Mouse (Mus musculus): ENCODE measurements around the gene Auts2. TPM values are rescaled to one million over a fixed set of nuclear protein-coding genes. Genes with fewer than 3 reads are reported as not detected.
A peak's percentile ranks its signal among the peaks of the same experiment; 100 is the strongest.

Auts2 gene
- polyA plus RNA-seq, 1 experiment from 2014 or later = 94.8 TPM

DNA sequence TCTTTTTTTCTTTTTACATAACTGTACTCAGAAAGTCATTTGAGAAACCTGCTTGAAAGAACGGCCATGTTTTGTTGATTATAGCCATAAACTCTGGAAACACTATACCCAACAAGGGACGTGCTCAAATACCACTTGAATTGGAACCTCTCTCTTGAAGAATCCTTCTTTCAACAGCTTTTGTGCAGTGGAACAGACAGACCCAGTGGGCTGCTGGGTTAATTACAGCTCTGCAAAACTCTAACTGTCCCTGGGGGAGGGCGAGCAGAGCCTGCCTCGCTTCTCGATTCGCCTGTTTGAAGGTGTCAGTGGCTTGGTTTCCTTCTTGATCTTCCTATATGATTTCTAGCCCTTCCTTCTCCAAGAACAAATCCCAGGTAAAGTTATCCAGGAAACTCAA lies 805.7 kb downstream of the Auts2 start:
- Histone ChIP-seq H3K27me3 (0 out of 2 replicates have a peak, but pooled peaks cover 4% of the 10 kb centered on the region), H3K4me3 (replicated peaks) (no peak overlapping the region), H3K4me2 (no peak overlapping the region), H3K4me1 (peaks cover 19% of the 10 kb centered on the region), H3K9me3 (no peaks in the 10 kb centered on the region), H3K27ac (no peak overlapping the region), H3K9ac (no peak overlapping the region), H3K36me3 (replicated peaks) (no peaks in the 10 kb centered on the region)
- no peak for ATAC-seq (ENCODE audit: low FRiP score)
- WGBS = 76% methylated on average over 6 of the region's 6 CpGs

DNA sequence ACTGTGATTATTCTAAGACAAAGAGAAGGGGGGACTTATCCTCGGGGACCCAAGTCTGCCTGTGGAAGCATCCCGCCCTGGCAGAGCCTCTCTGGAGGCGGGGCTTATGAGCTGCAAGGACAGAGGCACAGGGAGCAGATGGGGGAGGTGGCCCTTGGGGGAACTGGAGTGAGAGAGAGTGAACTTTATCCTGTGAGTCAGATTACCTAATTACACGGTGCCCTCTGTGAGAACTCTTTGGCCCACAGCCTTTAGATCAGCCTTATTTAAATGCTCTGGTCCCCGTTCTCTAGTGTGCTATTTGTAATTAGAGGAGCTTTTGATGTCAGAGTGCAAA lies 809.9 kb downstream of the Auts2 start:
- Histone ChIP-seq H3K36me3 (replicated peaks) (no peaks in the 10 kb centered on the region), H3K4me1 (peaks cover 16% of the 10 kb centered on the region), H3K4me3 (replicated peaks) (no peak overlapping the region), H3K27ac (no peak overlapping the region), H3K4me2 (no peak overlapping the region), H3K9ac (no peak overlapping the region), H3K9me3 (no peaks in the 10 kb centered on the region), H3K27me3 (0 out of 2 replicates have a peak, but pooled peaks cover 4% of the 10 kb centered on the region)
- ATAC-seq (ENCODE audit: low FRiP score) = no peak
- WGBS = 2% methylated on average over 5 of the region's 5 CpGs

DNA sequence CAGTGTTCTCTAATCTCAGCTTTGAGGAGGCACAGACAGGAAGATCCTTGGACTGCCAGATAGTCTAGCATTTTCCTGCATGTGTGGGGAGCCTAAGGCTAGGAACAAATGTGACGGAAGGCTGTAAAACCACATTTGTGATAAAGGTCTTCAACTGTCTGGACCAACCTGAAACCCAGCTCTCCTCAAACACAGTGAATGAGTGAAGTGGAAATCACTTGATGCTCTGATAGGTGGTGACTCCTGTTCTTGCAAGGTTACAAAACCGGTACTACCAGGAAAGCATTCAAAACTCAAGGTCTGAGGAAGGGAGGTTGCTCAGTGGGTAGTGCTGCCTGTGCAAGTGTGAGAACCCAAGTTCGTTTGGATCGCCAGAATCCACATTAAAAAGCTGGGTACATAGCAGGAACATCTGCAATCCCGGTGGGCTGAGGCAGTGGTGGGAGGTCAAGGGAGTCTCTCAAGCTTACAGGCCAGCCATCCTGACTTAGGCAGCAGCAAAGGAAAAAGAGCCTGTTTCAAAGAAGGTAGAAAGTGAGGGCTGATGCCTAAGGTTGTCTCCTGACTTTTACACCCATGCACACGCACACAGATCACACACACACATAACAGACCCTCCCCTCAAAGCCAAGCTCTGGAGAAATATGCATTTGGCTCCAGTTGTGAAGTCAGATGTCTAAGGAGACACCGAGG lies 810.4 kb downstream of the Auts2 start:
- Histone ChIP-seq H3K4me2 (no peak overlapping the region), H3K9me3 (no peaks in the 10 kb centered on the region), H3K27ac (no peak overlapping the region), H3K36me3 (replicated peaks) (no peaks in the 10 kb centered on the region), H3K4me3 (replicated peaks) (no peak overlapping the region), H3K9ac (no peak overlapping the region), H3K4me1 (peaks cover 16% of the 10 kb centered on the region), H3K27me3 (0 out of 2 replicates have a peak, but pooled peaks cover 4% of the 10 kb centered on the region)
- no peak for ATAC-seq (ENCODE audit: low FRiP score)
- 57% methylated on average over 7 of the region's 7 CpGs for WGBS

DNA sequence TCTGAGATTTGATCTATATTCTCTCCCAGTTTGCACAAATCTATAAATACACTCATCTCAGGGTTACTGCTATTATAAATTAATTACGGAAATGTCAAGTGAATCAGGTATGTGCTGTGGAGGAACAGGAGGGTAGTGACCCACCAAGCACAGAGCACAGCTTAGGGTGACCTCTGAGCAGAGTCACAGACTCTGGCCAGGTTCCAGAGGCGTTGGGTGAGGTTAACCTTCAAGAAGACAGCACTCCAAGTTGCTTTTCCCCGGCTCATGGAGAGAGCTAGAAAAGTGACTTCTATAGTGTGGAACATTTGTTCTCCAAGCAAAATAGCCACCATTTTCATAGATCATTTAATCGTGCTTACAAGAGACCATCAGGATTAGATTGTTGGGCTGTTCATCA lies 813.7 kb downstream of the Auts2 start:
- 93% methylated on average over 4 of the region's 4 CpGs for WGBS
- no peak overlapping the region for H3K9ac ChIP-seq
- H3K36me3 ChIP-seq (replicated peaks) = no peaks in the 10 kb centered on the region
- 0 out of 2 replicates have a peak, but pooled peaks cover under 1% of the 10 kb centered on the region for H3K27me3 ChIP-seq
- no peak overlapping the region for H3K4me3 ChIP-seq (replicated peaks)
- H3K4me1 ChIP-seq = peaks cover 19% of the 10 kb centered on the region
- no peak overlapping the region for H3K4me2 ChIP-seq
- H3K27ac ChIP-seq = no peak overlapping the region
- ATAC-seq (ENCODE audit: low FRiP score) = no peak
- H3K9me3 ChIP-seq = no peaks in the 10 kb centered on the region

DNA sequence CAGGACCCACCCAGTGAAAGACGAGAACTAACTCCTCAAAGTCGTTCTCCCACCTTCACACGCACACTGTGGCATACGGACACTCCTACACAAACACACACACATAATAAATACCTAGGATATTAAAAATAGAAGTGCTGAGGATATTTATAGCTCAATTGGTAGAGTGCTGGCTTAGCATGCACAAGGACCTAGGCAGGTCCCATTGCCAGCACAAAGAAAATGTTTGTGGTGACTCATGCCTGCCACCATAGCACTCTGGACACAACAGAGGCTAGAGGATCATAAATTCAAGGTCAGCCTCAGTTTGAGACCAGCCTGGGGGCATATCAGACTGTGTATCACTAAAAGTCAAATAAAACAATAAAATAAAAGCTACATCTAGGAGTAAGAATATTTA lies 815.2 kb downstream of the Auts2 start:
- 94% methylated on average over 4 of the region's 4 CpGs for WGBS
- no peak overlapping the region for H3K27ac ChIP-seq
- H3K36me3 ChIP-seq (replicated peaks) = no peaks in the 10 kb centered on the region
- peaks cover 9% of the 10 kb centered on the region; the same call in 1 of the 2 replicates for H3K4me1 ChIP-seq
- no peak overlapping the region for H3K4me3 ChIP-seq (replicated peaks)
- H3K27me3 ChIP-seq = no peaks in the 10 kb centered on the region
- H3K4me2 ChIP-seq = no peak overlapping the region
- no peaks in the 10 kb centered on the region for H3K9me3 ChIP-seq
- ATAC-seq (ENCODE audit: low FRiP score) = no peak
- H3K9ac ChIP-seq = no peak overlapping the region

DNA sequence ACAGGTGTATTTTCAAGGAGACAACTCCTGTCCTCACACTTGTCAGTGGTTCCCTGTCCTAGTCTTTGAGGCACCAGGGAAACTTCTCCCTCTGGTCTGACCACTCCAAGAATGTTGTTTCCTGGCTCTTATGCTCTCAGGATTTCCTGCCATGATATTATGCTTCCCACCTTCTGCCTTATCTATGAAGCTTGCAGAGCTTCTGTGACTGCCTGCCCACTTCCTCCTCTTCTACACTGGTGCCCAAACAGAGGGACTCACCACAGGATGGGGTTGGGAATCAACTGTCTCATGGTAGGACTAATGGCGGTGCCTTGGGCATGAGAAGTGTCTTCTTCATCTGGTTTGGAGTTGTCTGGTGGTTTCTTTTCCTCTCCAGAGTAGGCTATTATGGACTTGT lies 818.6 kb downstream of the Auts2 start:
- 97% methylated on average over 1 of the region's 1 CpGs for WGBS
- Histone ChIP-seq H3K9me3 (no peaks in the 10 kb centered on the region), H3K27ac (no peak overlapping the region), H3K4me1 (peaks cover 7% of the 10 kb centered on the region; the same call in 1 of the 2 replicates), H3K36me3 (replicated peaks) (no peaks in the 10 kb centered on the region), H3K4me3 (replicated peaks) (no peak overlapping the region), H3K4me2 (no peak overlapping the region), H3K9ac (no peak overlapping the region), H3K27me3 (0 out of 2 replicates have a peak, but pooled peaks cover 3% of the 10 kb centered on the region)
- ATAC-seq (ENCODE audit: low FRiP score) = no peak

DNA sequence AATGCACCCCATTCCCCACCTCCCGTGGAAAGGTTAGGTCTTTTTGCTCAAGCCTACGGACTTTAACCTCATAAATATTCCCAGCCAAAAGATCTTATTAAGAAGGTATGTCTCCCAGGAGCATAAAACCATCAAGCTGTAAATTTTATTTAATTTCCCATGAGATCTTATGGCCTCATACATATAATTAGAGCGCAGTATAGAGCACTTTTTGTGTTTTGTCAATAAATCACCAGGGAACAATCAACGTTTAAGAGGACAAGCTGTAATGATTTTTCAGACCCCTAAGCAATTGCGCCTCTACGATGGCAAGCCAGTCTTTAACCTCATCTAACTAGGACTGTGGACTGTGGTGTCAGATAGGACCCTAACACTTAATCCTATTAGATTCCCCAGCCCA lies 820.4 kb downstream of the Auts2 start:
- H3K9me3 ChIP-seq = no peaks in the 10 kb centered on the region

DNA sequence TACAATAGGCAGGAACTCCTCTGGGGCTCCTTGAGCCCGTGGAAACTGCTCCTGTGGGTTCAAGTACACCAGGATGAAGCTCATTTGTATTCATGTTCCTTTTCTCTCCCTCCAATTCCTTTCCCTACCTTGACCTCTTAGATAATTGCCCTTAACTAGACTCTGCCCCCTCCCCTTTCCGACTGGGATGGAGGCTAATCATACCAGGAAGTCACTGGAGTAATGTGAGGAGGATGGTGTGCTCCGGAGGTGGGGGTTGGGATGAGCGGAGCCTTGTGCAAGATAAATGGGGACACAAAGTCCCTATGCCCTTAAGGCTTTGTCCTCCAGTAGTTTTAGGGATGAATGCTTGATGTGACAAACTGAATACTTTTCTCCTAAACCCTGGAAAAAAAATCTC lies 820.8 kb downstream of the Auts2 start:
- Histone ChIP-seq H3K4me3 (replicated peaks) (no peak overlapping the region), H3K4me1 (peaks cover 21% of the 10 kb centered on the region), H3K4me2 (no peak overlapping the region), H3K27me3 (peaks cover 9% of the 10 kb centered on the region; the same call in 1 of the 2 replicates), H3K36me3 (replicated peaks) (no peaks in the 10 kb centered on the region; the same call in 1 of the 2 replicates), H3K27ac (no peak overlapping the region), H3K9me3 (no peaks in the 10 kb centered on the region), H3K9ac (no peak overlapping the region)
- WGBS = 68% methylated on average over 4 of the region's 4 CpGs
- ATAC-seq (ENCODE audit: low FRiP score) = no peak

More for the DNA sequence above, 820.4 kb downstream of the Auts2 start:
- WGBS = 75% methylated on average over 6 of the region's 6 CpGs
- no peak overlapping the region for H3K27ac ChIP-seq
- ATAC-seq (ENCODE audit: low FRiP score) = peak; percentile 30; the same call in 1 of the 2 replicates
- H3K36me3 ChIP-seq (replicated peaks) = no peaks in the 10 kb centered on the region; the same call in 1 of the 2 replicates
- no peak overlapping the region for H3K9ac ChIP-seq
- peaks cover 19% of the 10 kb centered on the region for H3K4me1 ChIP-seq
- H3K27me3 ChIP-seq = peaks cover 9% of the 10 kb centered on the region; the same call in 1 of the 2 replicates
- no peak overlapping the region for H3K4me2 ChIP-seq
- no peak overlapping the region for H3K4me3 ChIP-seq (replicated peaks)

DNA sequence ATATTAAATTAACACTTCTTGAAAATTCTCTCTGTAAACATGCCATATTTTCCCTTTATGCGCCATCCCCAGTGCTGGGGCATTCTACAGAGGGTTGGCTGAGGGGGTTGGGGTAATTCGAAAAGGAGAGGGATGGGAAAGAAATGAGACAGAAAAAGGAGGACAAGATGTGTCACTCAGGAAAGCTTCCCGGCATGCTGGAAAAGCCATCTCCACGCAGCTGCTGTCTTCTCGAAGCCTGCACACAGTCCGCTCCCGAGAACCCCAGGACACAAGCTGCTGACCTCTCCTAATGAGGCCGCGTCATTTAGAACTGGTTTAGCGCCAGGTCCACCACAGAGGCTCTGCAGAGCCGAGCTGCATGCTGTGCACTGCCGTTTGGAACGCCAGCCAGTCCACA lies 825.1 kb downstream of the Auts2 start:
- peak overlapping the region; percentile 70 for H3K27ac ChIP-seq
- H3K9ac ChIP-seq = no peak overlapping the region
- ATAC-seq (ENCODE audit: low FRiP score) = peak; percentile 39; the same call in 1 of the 2 replicates
- peaks cover 11% of the 10 kb centered on the region for H3K36me3 ChIP-seq (replicated peaks)
- WGBS = 34% methylated on average over 13 of the region's 13 CpGs
- peaks cover 23% of the 10 kb centered on the region for H3K4me1 ChIP-seq
- peaks cover 9% of the 10 kb centered on the region; the same call in 1 of the 2 replicates for H3K27me3 ChIP-seq
- H3K9me3 ChIP-seq = no peaks in the 10 kb centered on the region
- peak overlapping the region; percentile 25; the same call in 1 of the 2 replicates for H3K4me2 ChIP-seq
- H3K4me3 ChIP-seq (replicated peaks) = no peak overlapping the region

DNA sequence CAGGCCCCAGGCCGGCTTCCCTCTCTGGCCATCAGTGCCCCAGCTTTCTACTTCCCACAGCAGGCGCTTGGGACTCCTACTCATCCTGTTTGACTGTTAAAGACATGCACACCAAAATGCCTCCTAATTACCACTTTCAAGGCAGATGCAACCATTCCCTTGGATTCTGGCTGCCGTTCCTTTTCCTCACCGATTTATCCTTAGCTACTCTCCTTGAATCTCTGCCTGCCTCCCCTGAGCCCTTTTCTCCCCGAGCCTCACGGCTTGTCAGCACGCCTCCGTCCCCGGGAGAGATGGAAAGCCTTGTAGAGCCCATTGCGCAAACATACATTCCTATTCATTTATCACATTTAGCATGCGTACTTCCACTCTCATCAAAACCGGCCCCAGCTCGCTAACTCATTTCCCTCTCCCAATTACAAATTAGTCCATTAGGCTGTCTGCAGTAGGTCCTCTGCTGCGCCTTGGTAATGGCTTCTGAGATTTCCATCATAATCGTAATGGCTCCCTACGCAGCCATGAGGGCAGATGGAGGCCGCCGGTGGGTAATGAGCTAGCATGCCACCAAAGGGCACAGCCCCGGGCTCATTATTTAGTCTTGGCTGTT lies 825.7 kb downstream of the Auts2 start:
- WGBS = 50% methylated on average over 19 of the region's 19 CpGs
- no peak overlapping the region for H3K4me3 ChIP-seq (replicated peaks)
- no peak overlapping the region for H3K9ac ChIP-seq
- peak; percentile 85 for ATAC-seq (ENCODE audit: low FRiP score)
- H3K36me3 ChIP-seq (replicated peaks) = peaks cover 13% of the 10 kb centered on the region
- H3K4me1 ChIP-seq = peaks cover 23% of the 10 kb centered on the region
- no peaks in the 10 kb centered on the region for H3K9me3 ChIP-seq
- peaks cover 9% of the 10 kb centered on the region; the same call in 1 of the 2 replicates for H3K27me3 ChIP-seq
- H3K27ac ChIP-seq = peak overlapping the region; percentile 70
- H3K4me2 ChIP-seq = peak overlapping the region; percentile 25

DNA sequence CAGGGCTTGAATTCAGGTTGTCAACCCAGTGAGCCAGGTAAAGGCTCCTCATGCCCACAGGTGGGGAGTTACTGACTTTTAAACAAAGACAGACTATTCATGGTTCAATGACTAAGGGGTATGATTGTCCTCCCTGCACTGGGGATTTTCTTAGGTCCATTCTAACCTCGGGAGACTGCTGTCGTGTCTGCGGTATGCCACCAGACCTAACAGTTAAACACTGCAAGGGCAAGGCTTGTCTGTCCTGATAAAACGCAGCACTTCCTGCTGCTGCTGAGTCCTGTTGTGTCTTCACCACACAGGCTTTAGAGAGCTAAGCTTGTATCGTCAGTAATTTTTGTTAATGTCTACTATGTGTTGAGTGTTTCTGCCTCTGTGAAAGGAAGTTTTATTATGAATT lies 828.2 kb downstream of the Auts2 start:
- WGBS = 88% methylated on average over 5 of the region's 5 CpGs
- no peak for ATAC-seq (ENCODE audit: low FRiP score)
- no peak overlapping the region for H3K9ac ChIP-seq

DNA sequence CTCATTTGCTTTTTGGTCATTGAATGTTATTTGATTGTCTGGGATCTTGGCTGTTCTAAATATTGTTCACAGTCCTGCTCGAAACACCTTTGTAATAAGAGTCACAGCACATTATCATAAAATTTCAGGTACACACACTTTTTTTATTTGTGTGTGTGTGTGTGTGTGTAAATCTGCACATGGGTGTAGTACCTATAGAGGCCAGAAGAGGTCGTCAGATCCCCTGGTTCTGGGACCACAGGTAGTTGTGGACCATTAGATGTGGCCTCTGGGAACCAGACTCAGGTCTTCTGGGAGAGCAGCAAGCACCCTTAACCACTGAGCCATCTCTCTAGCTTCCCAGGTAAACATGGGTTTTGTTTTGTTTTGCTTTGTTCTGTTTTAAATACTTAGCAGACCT lies 830.7 kb downstream of the Auts2 start:
- Histone ChIP-seq H3K4me1 (peaks cover 12% of the 10 kb centered on the region), H3K4me2 (no peak overlapping the region), H3K9me3 (no peaks in the 10 kb centered on the region), H3K9ac (no peak overlapping the region), H3K4me3 (replicated peaks) (no peak overlapping the region), H3K27me3 (no peaks in the 10 kb centered on the region), H3K27ac (no peak overlapping the region), H3K36me3 (replicated peaks) (peaks cover 14% of the 10 kb centered on the region)
- WGBS = 83% methylated on average over 2 of the region's 2 CpGs
- ATAC-seq (ENCODE audit: low FRiP score) = no peak

More for the DNA sequence above, 828.2 kb downstream of the Auts2 start:
- H3K9me3 ChIP-seq = no peaks in the 10 kb centered on the region
- H3K4me1 ChIP-seq = peaks cover 26% of the 10 kb centered on the region
- no peak overlapping the region for H3K27ac ChIP-seq
- H3K36me3 ChIP-seq (replicated peaks) = peaks cover 14% of the 10 kb centered on the region
- peaks cover 6% of the 10 kb centered on the region; the same call in 1 of the 2 replicates for H3K27me3 ChIP-seq
- no peak overlapping the region for H3K4me3 ChIP-seq (replicated peaks)
- no peak overlapping the region for H3K4me2 ChIP-seq

Measured in forebrain, embryonic 12.5 days (tissue).